Mouse (Mus musculus): Measurements from ENCODE around the gene Prim2. TPM values are rescaled to one million over a fixed set of nuclear protein-coding genes. Genes with fewer than 3 reads are reported as not detected.
A peak's percentile ranks its signal among the peaks of the same experiment; 100 is the strongest.

The Prim2 gene
- total RNA-seq, 1 experiment from 2014 or later, result 17.7 TPM

DNA sequence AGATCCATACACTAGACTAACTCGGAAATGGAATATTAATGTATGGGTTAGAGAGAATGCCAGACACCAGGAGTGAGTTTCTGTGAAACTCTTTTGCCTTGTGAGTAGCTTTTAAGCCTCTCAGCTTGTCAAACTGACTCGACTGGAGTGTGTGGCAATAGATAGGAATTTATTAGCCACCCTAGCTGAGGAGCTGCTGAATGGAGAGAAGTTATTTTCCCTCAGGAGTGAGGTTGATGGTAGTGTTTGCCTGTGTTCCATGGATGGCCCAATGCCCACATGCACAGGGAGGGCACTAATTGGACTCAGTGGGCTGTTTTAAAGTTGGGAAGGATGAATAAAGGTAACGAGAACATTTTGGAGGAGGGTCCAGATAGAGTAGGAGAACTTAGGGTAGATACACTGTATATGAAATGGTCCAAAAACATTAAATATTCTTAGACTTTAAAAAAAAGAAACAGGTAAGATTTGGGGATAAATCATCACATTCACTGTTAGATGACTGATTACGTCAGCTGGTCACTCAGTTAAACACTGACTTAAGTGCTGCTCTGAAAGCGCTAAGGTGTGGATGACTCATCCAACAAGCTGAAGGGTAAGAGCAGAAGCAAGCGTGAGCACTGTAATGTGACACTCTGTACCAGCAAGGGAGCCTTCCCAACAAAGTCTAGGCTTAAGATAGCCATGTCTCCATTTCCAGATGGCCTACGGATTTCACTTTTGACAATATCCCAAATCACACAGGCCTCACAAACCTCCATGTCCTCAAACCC, 85.6 kb downstream of the Prim2 start:
- peak; percentile 43; the same call in 1 of the 2 replicates for ATAC-seq (replicated peaks; ENCODE audit: insufficient number of reproducible peaks, low FRiP score, low TSS enrichment, poor library complexity, severe bottlenecking)

DNA sequence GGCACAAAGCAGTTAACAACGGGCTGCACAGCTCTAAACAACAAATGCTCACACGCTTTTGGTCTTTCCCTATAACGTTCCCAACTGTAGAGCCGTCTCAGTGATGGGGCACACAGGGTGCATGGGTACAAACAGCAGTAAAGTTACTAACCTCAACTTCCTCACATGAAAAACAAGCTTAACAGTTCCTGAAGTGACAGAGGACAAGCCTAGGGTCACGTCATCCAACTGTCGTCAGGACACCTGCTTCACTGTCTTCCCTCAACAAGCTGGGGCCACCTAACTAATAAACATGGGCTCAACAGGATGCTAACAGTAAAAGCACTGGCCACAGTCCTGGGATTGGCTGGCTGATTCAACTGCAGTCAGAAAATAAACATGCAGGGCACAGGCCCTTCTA, 91.0 kb downstream of the Prim2 start:
- peak; percentile 68 for ATAC-seq (replicated peaks; ENCODE audit: insufficient number of reproducible peaks, low FRiP score, low TSS enrichment, poor library complexity, severe bottlenecking)

DNA sequence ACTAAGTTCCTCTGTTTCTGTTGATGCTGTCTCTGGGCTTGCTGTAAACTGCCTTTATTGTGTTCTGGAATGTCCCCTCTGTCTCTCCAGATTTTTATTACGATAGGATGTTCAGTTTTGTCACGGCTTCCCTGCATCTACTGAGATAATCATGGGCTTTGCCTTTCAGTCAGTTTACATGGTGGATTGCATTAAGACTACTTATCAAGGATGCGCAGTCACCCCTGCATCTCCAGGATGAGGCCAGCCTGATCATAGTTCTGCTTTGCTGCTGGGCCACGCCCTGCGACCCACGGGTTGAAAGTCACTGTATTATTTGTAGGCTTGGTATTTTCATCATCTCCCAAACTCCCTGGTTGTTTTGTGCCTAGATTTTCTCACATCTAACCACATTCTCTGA, 95.1 kb downstream of the Prim2 start:
- no peak for ATAC-seq (replicated peaks; ENCODE audit: insufficient number of reproducible peaks, low FRiP score, low TSS enrichment, poor library complexity, severe bottlenecking)

- no peak for ATAC-seq (replicated peaks; ENCODE audit: insufficient number of reproducible peaks, low FRiP score, low TSS enrichment, poor library complexity, severe bottlenecking)
Observed at GRCm38 (mm10) chr1:33565764-33566401, 103.7 kb downstream of the Prim2 start.

DNA sequence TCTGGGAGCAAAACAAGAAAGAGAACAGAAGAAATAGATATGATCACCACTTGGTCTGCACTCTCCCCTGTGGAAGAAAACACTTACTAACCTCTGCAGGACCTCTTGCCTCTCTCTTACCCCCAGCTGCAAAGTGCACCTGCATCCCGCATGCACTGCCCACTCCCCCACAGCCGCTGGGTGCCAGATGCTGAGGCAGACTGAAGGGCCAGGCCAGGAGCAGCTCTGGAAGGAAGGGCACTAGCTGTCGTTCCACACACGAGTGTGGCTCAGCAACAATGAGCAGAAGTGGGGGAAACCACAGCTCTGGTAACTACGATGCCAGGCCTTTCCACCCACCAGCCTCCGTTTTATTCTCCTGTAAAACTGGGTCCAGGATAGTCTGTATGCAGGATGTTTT, 105.6 kb downstream of the Prim2 start:
- no peak for ATAC-seq (replicated peaks; ENCODE audit: insufficient number of reproducible peaks, low FRiP score, low TSS enrichment, poor library complexity, severe bottlenecking)

DNA sequence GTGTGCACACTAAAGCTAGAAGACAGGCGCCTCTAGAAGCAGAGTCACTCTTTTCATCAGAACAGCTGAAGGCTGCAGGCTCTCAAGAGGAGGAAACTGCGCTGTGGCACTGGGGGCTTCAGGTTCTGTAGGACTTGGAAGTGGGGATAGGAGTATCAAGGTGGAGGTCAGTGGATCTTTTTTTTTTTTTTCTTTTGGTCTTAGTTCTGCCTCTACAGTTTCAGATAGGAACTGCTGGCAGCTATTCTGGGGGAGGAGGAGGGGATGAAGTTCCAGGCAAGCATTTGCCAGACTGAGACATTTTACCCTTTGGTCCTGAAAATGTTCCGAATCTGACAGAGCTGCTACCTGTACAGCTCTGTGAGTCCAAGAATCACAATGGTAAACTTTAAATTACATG, 106.0 kb downstream of the Prim2 start:
- no peak for ATAC-seq (replicated peaks; ENCODE audit: insufficient number of reproducible peaks, low FRiP score, low TSS enrichment, poor library complexity, severe bottlenecking)

GRCm38 (mm10) chr1:33556638-33557037, 113.0 kb downstream of the Prim2 start:
- no peak for ATAC-seq (replicated peaks; ENCODE audit: insufficient number of reproducible peaks, low FRiP score, low TSS enrichment, poor library complexity, severe bottlenecking)

GRCm38 (mm10) chr1:33555626-33556025, 114.0 kb downstream of the Prim2 start:
- no peak for ATAC-seq (replicated peaks; ENCODE audit: insufficient number of reproducible peaks, low FRiP score, low TSS enrichment, poor library complexity, severe bottlenecking)

GRCm38 (mm10) chr1:33551350-33551749, 118.2 kb downstream of the Prim2 start:
- ATAC-seq (replicated peaks; ENCODE audit: insufficient number of reproducible peaks, low FRiP score, low TSS enrichment, poor library complexity, severe bottlenecking), result no peak

- ATAC-seq (replicated peaks; ENCODE audit: insufficient number of reproducible peaks, low FRiP score, low TSS enrichment, poor library complexity, severe bottlenecking), result no peak
Observed at GRCm38 (mm10) chr1:33541708-33542107, 127.9 kb downstream of the Prim2 start.

- ATAC-seq (replicated peaks; ENCODE audit: insufficient number of reproducible peaks, low FRiP score, low TSS enrichment, poor library complexity, severe bottlenecking), result no peak
Observed at GRCm38 (mm10) chr1:33537948-33538347, 131.6 kb downstream of the Prim2 start.

- ATAC-seq (replicated peaks; ENCODE audit: insufficient number of reproducible peaks, low FRiP score, low TSS enrichment, poor library complexity, severe bottlenecking), result no peak
Observed at GRCm38 (mm10) chr1:33536272-33537004, 133.2 kb downstream of the Prim2 start.

GRCm38 (mm10) chr1:33535140-33535686, 134.4 kb downstream of the Prim2 start:
- ATAC-seq (replicated peaks; ENCODE audit: insufficient number of reproducible peaks, low FRiP score, low TSS enrichment, poor library complexity, severe bottlenecking), result no peak

- no peak for ATAC-seq (replicated peaks; ENCODE audit: insufficient number of reproducible peaks, low FRiP score, low TSS enrichment, poor library complexity, severe bottlenecking)
Observed at GRCm38 (mm10) chr1:33531860-33532259, 137.7 kb downstream of the Prim2 start.

GRCm38 (mm10) chr1:33531097-33531856, 138.3 kb downstream of the Prim2 start:
- no peak for ATAC-seq (replicated peaks; ENCODE audit: insufficient number of reproducible peaks, low FRiP score, low TSS enrichment, poor library complexity, severe bottlenecking)

DNA sequence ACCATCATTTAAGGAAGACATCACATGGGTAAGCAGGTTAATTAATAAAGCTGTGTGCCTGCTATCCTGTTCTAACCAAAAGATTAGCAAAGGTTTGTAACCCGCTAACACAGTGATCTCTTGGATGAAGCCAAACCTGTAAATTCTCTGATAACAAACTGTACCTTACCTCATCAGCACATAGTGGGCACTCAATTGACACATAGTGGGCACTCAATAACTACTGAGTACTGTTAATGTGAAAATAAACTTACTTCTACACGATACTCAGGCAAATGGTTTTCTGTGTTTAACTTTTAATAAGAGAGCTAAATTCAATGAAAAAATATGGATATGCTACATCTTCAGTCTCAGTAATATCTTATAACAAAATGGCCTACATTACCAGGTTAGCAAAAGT, 139.1 kb downstream of the Prim2 start:
- no peak for ATAC-seq (replicated peaks; ENCODE audit: insufficient number of reproducible peaks, low FRiP score, low TSS enrichment, poor library complexity, severe bottlenecking)

- no peak for ATAC-seq (replicated peaks; ENCODE audit: insufficient number of reproducible peaks, low FRiP score, low TSS enrichment, poor library complexity, severe bottlenecking)
Observed at GRCm38 (mm10) chr1:33529543-33530232, 139.9 kb downstream of the Prim2 start.

DNA sequence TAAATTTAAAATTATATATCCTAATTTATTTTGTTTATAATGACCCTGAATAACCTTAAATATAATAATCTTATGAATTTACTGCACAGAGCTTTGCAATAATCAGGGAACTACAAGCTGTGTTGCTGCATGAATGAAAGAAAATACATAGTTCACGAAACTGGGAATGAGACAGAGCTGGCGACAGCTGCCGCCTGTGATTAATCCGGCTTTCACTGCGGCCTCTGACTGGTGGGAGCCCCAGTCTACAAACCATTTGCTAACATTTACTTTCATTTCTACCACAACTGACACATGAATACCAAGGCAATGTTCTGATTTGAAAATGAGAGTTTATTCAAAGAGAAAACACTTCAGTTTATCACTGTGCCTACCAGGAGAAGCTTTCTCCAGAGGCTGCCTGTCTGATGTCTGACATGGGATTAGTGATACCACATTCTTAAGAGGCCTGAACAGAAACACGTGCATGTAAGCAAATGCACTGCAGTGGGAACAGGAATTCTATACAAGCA, 142.2 kb downstream of the Prim2 start:
- ATAC-seq (replicated peaks; ENCODE audit: insufficient number of reproducible peaks, low FRiP score, low TSS enrichment, poor library complexity, severe bottlenecking), result no peak

Data from monocyte, adult 5-6 weeks (primary cell).